Mouse (Mus musculus): ENCODE measurements around the gene Sapcd2.

The Sapcd2 gene

GRCm38 (mm10) chr2:25422587-25423410 lies 50.7 kb downstream of the Sapcd2 start, which contains the start of gene Fut7:
TSS of gene Fut7 (plus strand) at chr2:25423267.
- DNase-seq (ENCODE audit: low spot score in 2 of 2) = peak in 1 of 2 experiments; percentile 40

- DNase-seq (ENCODE audit: low spot score in 2 of 2) = no peak
Observed at GRCm38 (mm10) chr2:25423626-25424025, 51.5 kb downstream of the Sapcd2 start.

- DNase-seq (ENCODE audit: low spot score in 2 of 2) = no peak
Observed at GRCm38 (mm10) chr2:25425481-25425880, 53.4 kb downstream of the Sapcd2 start.

- DNase-seq (ENCODE audit: low spot score in 2 of 2) = peak; percentile 46 to 56
Observed at GRCm38 (mm10) chr2:25426721-25427191, 54.6 kb downstream of the Sapcd2 start.

GRCm38 (mm10) chr2:25427256-25427655 lies 55.1 kb downstream of the Sapcd2 start:
- DNase-seq (ENCODE audit: low spot score in 2 of 2) = no peak
